Mouse (Mus musculus) kidney, postnatal 0 days (tissue): ENCODE results near the gene Mcu. TPM values are rescaled to one million over a fixed set of nuclear protein-coding genes. Genes with fewer than 3 reads are reported as not detected.

Experiments
- ATAC-seq: fragments of 200-750 bp; cut with Nextera tagmentation; replicated peaks from 2 replicates; pipeline ENCODE4 v1.8.0; 2017; ENCODE audit warnings: low read depth, moderate number of reproducible peaks, moderate TSS enrichment, moderate library complexity; ENCODE audit not compliant: low FRiP score
- DNase-seq: peaks from one replicate; pipeline ENCODE4 v3.0.0-alpha.2; 2016; ENCODE audit warnings: low spot score
- H3K27ac ChIP-seq: fragments of 300-500 bp; sonication (generic); 2 replicates; pipeline ENCODE4 v1.5.1; 2014; ENCODE audit warnings: mild to moderate bottlenecking
- H3K27me3 ChIP-seq: fragments of 300-500 bp; sonication (generic); 2 replicates; pipeline ENCODE4 v1.6.1; 2014; ENCODE audit warnings: low read length, mixed read lengths; ENCODE audit not compliant: insufficient read depth
- H3K36me3 ChIP-seq: fragments of 300-500 bp; sonication (generic); 2 replicates; pipeline ENCODE4 v1.6.1; 2014; ENCODE audit warnings: low read length, mixed read lengths; ENCODE audit not compliant: insufficient read depth
- H3K4me1 ChIP-seq: fragments of 300-500 bp; sonication (generic); replicated peaks from 2 replicates; pipeline ENCODE4 v1.6.1; 2014; ENCODE audit warnings: antibody characterized with exemption, low read length, mixed read lengths; ENCODE audit not compliant: insufficient read depth
- H3K4me2 ChIP-seq: fragments of 300-500 bp; sonication (generic); 2 replicates; pipeline ENCODE4 v1.6.1; 2014; ENCODE audit warnings: mild to moderate bottlenecking, low read length, moderate library complexity, mixed read lengths
- H3K4me3 ChIP-seq: fragments of 300-500 bp; sonication (generic); replicated peaks from 2 replicates; pipeline ENCODE4 v1.5.1; 2014; ENCODE audit warnings: low read depth, low read length
- H3K9ac ChIP-seq: fragments of 300-500 bp; sonication (generic); 2 replicates; pipeline ENCODE4 v1.6.1; 2014; ENCODE audit warnings: low read depth, low read length
- H3K9me3 ChIP-seq: fragments of 300-500 bp; sonication (generic); replicated peaks from 2 replicates; pipeline ENCODE4 v1.6.1; 2016; ENCODE audit warnings: low read length, inconsistent platforms, mixed read lengths
- CTCF ChIP-seq: IDR thresholded peaks from 2 replicates; pipeline ENCODE4 v1.5.1; 2016; ENCODE audit warnings: antibody characterized with exemption, low read depth, mild to moderate bottlenecking, moderate library complexity
- WGBS: fragments of 180-500 bp; shearing (Covaris S2); extraction: QIAGEN DNeasy Blood & Tissue Kit; methylation state at CpG from one replicate; pipeline ENCODE4 v1.1.7; 2014; 5-methylcytosine and 5-hydroxymethylcytosine counted together
- polyA plus RNA-seq: library from polyadenylated mRNA; unstranded; fragments of >200 nt; fragmentation: Nextera tagmentation; extraction: Ambion mirVana; gene quantifications from 2 replicates; pipeline ENCODE4 v1.2.1, GENCODE M21; 2015

Mcu gene
- polyA plus RNA-seq, 1 experiment from 2014 or later, result 36.5 TPM

GRCm38 (mm10) chr10:59504291-59504690 is 112.2 kb downstream of the Mcu start:
- H3K4me2 ChIP-seq, result peak overlapping the region; percentile 52; the same call in 1 of the 2 replicates
- ATAC-seq, result no peak

GRCm38 (mm10) chr10:59503433-59504210 is 112.9 kb downstream of the Mcu start:
- H3K27ac ChIP-seq, result no peak overlapping the region
- WGBS, result 28% methylated on average over 31 of the region's 31 CpGs

More at GRCm38 (mm10) chr10:59504291-59504690, 112.2 kb downstream of the Mcu start:
- WGBS, result 51% methylated on average over 3 of the region's 3 CpGs
- Histone ChIP-seq H3K27ac (no peak overlapping the region), H3K9ac (no peak overlapping the region), H3K9me3 (no peaks in the 10 kb centered on the region), H3K27me3 (no peaks in the 10 kb centered on the region), H3K36me3 (no peaks in the 10 kb centered on the region), H3K4me3 (no peak overlapping the region), H3K4me1 (no peaks in the 10 kb centered on the region; the same call in none of the 2 replicates)
- peak; percentile 7 for DNase-seq
- TF ChIP-seq CTCF, result no peak

GRCm38 (mm10) chr10:59502381-59502780 is 114.1 kb downstream of the Mcu start:
- TF ChIP-seq CTCF, result no peak
- Histone ChIP-seq H3K27me3 (no peaks in the 10 kb centered on the region), H3K9me3 (no peaks in the 10 kb centered on the region), H3K4me3 (no peak overlapping the region), H3K9ac (no peak overlapping the region), H3K4me1 (no peaks in the 10 kb centered on the region; the same call in none of the 2 replicates), H3K27ac (no peak overlapping the region), H3K4me2 (no peak overlapping the region), H3K36me3 (no peaks in the 10 kb centered on the region)
- WGBS, result 64% methylated on average over 12 of the region's 12 CpGs
- no peak for DNase-seq
- no peak for ATAC-seq

More at GRCm38 (mm10) chr10:59503433-59504210, 112.9 kb downstream of the Mcu start:
- no peak for TF ChIP-seq CTCF
- no peak overlapping the region for H3K9ac ChIP-seq
- no peaks in the 10 kb centered on the region for H3K9me3 ChIP-seq
- no peaks in the 10 kb centered on the region; the same call in none of the 2 replicates for H3K4me1 ChIP-seq
- peak; percentile 82 for DNase-seq
- H3K4me3 ChIP-seq, result peak overlapping the region; percentile 15; the same call in 1 of the 2 replicates
- no peaks in the 10 kb centered on the region for H3K36me3 ChIP-seq
- peak overlapping the region; percentile 52 for H3K4me2 ChIP-seq
- no peaks in the 10 kb centered on the region for H3K27me3 ChIP-seq
- ATAC-seq, result peak; percentile 46; the same call in 1 of the 2 replicates

- Histone ChIP-seq H3K27ac (no peak overlapping the region), H3K9ac (no peak overlapping the region), H3K4me2 (no peak overlapping the region), H3K36me3 (no peaks in the 10 kb centered on the region), H3K4me3 (no peak overlapping the region), H3K27me3 (no peaks in the 10 kb centered on the region), H3K9me3 (no peaks in the 10 kb centered on the region), H3K4me1 (no peaks in the 10 kb centered on the region; the same call in none of the 2 replicates)
- DNase-seq (no peak), ATAC-seq (no peak)
- 72% methylated on average over 9 of the region's 9 CpGs for WGBS
- TF ChIP-seq CTCF, result no peak
Observed at GRCm38 (mm10) chr10:59501761-59502160, 114.7 kb downstream of the Mcu start.

- Histone ChIP-seq H3K4me3 (no peak overlapping the region), H3K27me3 (no peaks in the 10 kb centered on the region), H3K4me1 (no peaks in the 10 kb centered on the region; the same call in none of the 2 replicates), H3K9ac (no peak overlapping the region), H3K4me2 (no peak overlapping the region), H3K27ac (no peak overlapping the region), H3K9me3 (no peaks in the 10 kb centered on the region), H3K36me3 (no peaks in the 10 kb centered on the region)
- DNase-seq (no peak), ATAC-seq (no peak)
- TF ChIP-seq CTCF, result no peak
- 88% methylated on average over 3 of the region's 3 CpGs for WGBS
Observed at GRCm38 (mm10) chr10:59500225-59500624, 116.3 kb downstream of the Mcu start.

GRCm38 (mm10) chr10:59497019-59497418 is 119.5 kb downstream of the Mcu start:
- DNase-seq, result no peak
- no peaks in the 10 kb centered on the region for H3K9me3 ChIP-seq
- no peak for ATAC-seq
- no peaks in the 10 kb centered on the region for H3K36me3 ChIP-seq
- H3K9ac ChIP-seq, result no peak overlapping the region
- H3K27ac ChIP-seq, result no peak overlapping the region
- TF ChIP-seq CTCF, result no peak
- H3K4me1 ChIP-seq, result no peaks in the 10 kb centered on the region; the same call in 1 of the 2 replicates
- no peaks in the 10 kb centered on the region for H3K27me3 ChIP-seq
- WGBS, result 92% methylated on average over 11 of the region's 11 CpGs
- H3K4me3 ChIP-seq, result no peak overlapping the region
- no peak overlapping the region for H3K4me2 ChIP-seq
